Mouse (Mus musculus) right cerebral cortex, postnatal 4 days (tissue): ENCODE data around the gene Rom1.
"Not testable (repeated sequence)": the region's sequence is repeated elsewhere in the genome, so short reads cannot be mapped to it uniquely, and the experiment has no call there.

Source experiments
- DNase-seq: peaks from one replicate; pipeline ENCODE4 v3.0.0-alpha.2; 2022

Gene Rom1

GRCm38 (mm10) chr19:8896231-8896630, 32.9 kb downstream of the Rom1 start:
- not testable (repeated sequence) for DNase-seq

- DNase-seq, result no peak
Measured at GRCm38 (mm10) chr19:8895397-8895960, 33.7 kb downstream of the Rom1 start.

GRCm38 (mm10) chr19:8892829-8893766, 36.1 kb downstream of the Rom1 start, which contains the start of gene Ints5:
Gene Ints5 (plus strand): TSS chr19:8893005.
- DNase-seq, result peak; percentile 82

- peak; percentile 93 for DNase-seq
Measured at GRCm38 (mm10) chr19:8888511-8889385, 40.4 kb downstream of the Rom1 start, which contains the start of the genes 1810009A15Rik and Gm49416. Gene 1810009A15Rik (plus strand): TSS chr19:8888853. Gene Gm49416 (plus strand): TSS chr19:8888926.

- no peak for DNase-seq
Measured at GRCm38 (mm10) chr19:8887585-8888463, 41.3 kb downstream of the Rom1 start.

- DNase-seq, result no peak
Measured at GRCm38 (mm10) chr19:8886916-8887584, 42.1 kb downstream of the Rom1 start.

- no peak for DNase-seq
Measured at GRCm38 (mm10) chr19:8883616-8884015, 45.5 kb downstream of the Rom1 start, which contains the start of the genes Lbhd1 and Gm49403. Gene Lbhd1 (plus strand): TSS chr19:8883732. Gene Gm49403 (plus strand): TSS chr19:8883930.

- DNase-seq, result no peak
Measured at GRCm38 (mm10) chr19:8881034-8881392, 48.1 kb downstream of the Rom1 start.

GRCm38 (mm10) chr19:8880311-8881033, 48.7 kb downstream of the Rom1 start, which contains the start of gene Uqcc3:
Gene Uqcc3 (minus strand): TSS chr19:8880923.
- DNase-seq, result peak; percentile 81
